ENCODE assay signal across 20 mouse cellular contexts in the genomic region with DNA sequence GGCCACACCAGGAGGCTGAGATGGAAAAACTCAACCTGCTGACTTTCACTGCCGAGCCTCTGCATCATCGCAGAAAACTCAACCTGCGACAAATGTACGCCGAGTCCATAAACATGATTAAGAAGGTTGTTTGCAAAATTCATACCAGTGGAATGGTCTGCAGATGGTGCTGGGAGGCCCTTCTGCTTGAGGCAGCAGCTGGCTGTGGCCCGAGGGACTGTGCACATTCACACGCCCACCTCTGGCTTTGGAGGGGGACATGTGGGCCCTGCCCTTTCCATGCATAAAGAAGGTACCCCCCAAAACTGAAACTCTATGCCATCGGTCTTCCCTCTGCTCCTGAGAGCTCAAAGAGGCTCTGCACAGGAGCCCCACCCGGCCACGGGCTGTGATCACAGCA.
DNase-seq lines count a peak whose midpoint lies in the region; ATAC-seq lines count a peak whose summit lies in the region.
"Had no signal": no experiment of that assay in that cellular context is flagged by ENCODE, and none has a peak within 500 bp of the region (broad histone marks: within the 10 kb centered on the region; RNA-seq: fewer than 3 reads in every experiment).

No protein-coding gene starts in this region.

- no peak for DNase-seq in heart, embryonic 10.5 days (ENCODE audit: low spot score)
- no peak for DNase-seq in heart, postnatal 10 days
- no peak for DNase-seq in midbrain, embryonic 10.5 days (ENCODE audit: low spot score)
- DNase-seq in midbrain, embryonic 11.5 days (ENCODE audit: low spot score, missing footprints): no peak
- no peak for DNase-seq in limb, embryonic 11.5 days (ENCODE audit: low spot score)
- no peak for DNase-seq in layer of hippocampus, postnatal 10 days (ENCODE audit: low spot score in 2 of 2)
- DNase-seq: adrenal gland, postnatal 36 days; forebrain, postnatal 0 days; kidney, adult 11 months; layer of hippocampus, postnatal 36 days; liver, embryonic 13.5 days; lung, embryonic 14.5 days; lung, postnatal 4 days; right cerebral cortex, adult 18-20 months had no signal

- H3K4me1 ChIP-seq in heart, embryonic 10.5 days: peaks cover 66% of the 10 kb centered on the region
- peaks cover 59% of the 10 kb centered on the region for H3K4me1 ChIP-seq in midbrain, embryonic 10.5 days
- peaks cover 8% of the 10 kb centered on the region; the same call in 1 of the 2 replicates for H3K4me1 ChIP-seq in midbrain, embryonic 11.5 days (ENCODE audit: control insufficient read depth, insufficient read depth, low read length)
- peaks cover 9% of the 10 kb centered on the region; the same call in 1 of the 2 replicates for H3K4me1 ChIP-seq in limb, embryonic 11.5 days (ENCODE audit: control insufficient read depth, insufficient read depth, low read length)
- peaks cover 33% of the 10 kb centered on the region for H3K4me1 ChIP-seq in stomach, embryonic 16.5 days (ENCODE audit: control insufficient read depth, insufficient read depth, low read length)
- H3K4me1 ChIP-seq in forebrain, embryonic 12.5 days: peaks cover 19% of the 10 kb centered on the region
- H3K4me1 ChIP-seq: liver, embryonic 13.5 days had no signal

- no peak for ATAC-seq in midbrain, embryonic 11.5 days (ENCODE audit: low FRiP score)
- no peak for ATAC-seq in limb, embryonic 11.5 days (ENCODE audit: insufficient number of reproducible peaks, low FRiP score, low TSS enrichment, low read depth)
- no peak for ATAC-seq in stomach, embryonic 16.5 days (ENCODE audit: insufficient read depth, low FRiP score)
- ATAC-seq in forebrain, embryonic 12.5 days (ENCODE audit: low FRiP score): no peak
- ATAC-seq: forebrain, postnatal 0 days had no signal

- peaks cover 15% of the 10 kb centered on the region for H3K36me3 ChIP-seq in heart, embryonic 10.5 days
- H3K36me3 ChIP-seq in midbrain, embryonic 10.5 days: no peaks in the 10 kb centered on the region
- no peaks in the 10 kb centered on the region for H3K36me3 ChIP-seq in midbrain, embryonic 11.5 days (ENCODE audit: control insufficient read depth, insufficient read depth, low read length)
- H3K36me3 ChIP-seq in limb, embryonic 11.5 days (ENCODE audit: control insufficient read depth, insufficient read depth, low read length): no peaks in the 10 kb centered on the region
- H3K36me3 ChIP-seq in stomach, embryonic 16.5 days (ENCODE audit: control insufficient read depth, insufficient read depth, low read length): peaks cover 3% of the 10 kb centered on the region; the same call in 1 of the 2 replicates
- H3K36me3 ChIP-seq in forebrain, embryonic 12.5 days (replicated peaks): no peaks in the 10 kb centered on the region
- H3K36me3 ChIP-seq: G1E; hindbrain, embryonic 13.5 days; liver, embryonic 13.5 days had no signal

- H3K4me2 ChIP-seq in midbrain, embryonic 11.5 days: no peak overlapping the region
- no peak overlapping the region for H3K4me2 ChIP-seq in limb, embryonic 11.5 days (ENCODE audit: low read depth, severe bottlenecking)
- H3K4me2 ChIP-seq in stomach, embryonic 16.5 days (ENCODE audit: low read depth, low read length): no peak overlapping the region
- H3K4me2 ChIP-seq in forebrain, embryonic 12.5 days: no peak overlapping the region
- H3K4me2 ChIP-seq: heart, embryonic 12.5 days; hindbrain, embryonic 13.5 days; liver, embryonic 13.5 days; lung, embryonic 14.5 days had no signal

- intact Hi-C loops in heart, postnatal 10 days (cut with DNase I): no loop called here

- H3K27me3 ChIP-seq in heart, embryonic 10.5 days (ENCODE audit: insufficient read depth, poor library complexity, severe bottlenecking): no peaks in the 10 kb centered on the region
- no peaks in the 10 kb centered on the region for H3K27me3 ChIP-seq in midbrain, embryonic 10.5 days (ENCODE audit: low read depth, poor library complexity, severe bottlenecking)
- no peaks in the 10 kb centered on the region for H3K27me3 ChIP-seq in midbrain, embryonic 11.5 days (ENCODE audit: control insufficient read depth, insufficient read depth, low read length)
- H3K27me3 ChIP-seq in limb, embryonic 11.5 days (ENCODE audit: control insufficient read depth, insufficient read depth, low read length): no peaks in the 10 kb centered on the region
- H3K27me3 ChIP-seq in stomach, embryonic 16.5 days (ENCODE audit: control insufficient read depth, insufficient read depth, low read length): no peaks in the 10 kb centered on the region
- 0 out of 2 replicates have a peak, but pooled peaks cover 4% of the 10 kb centered on the region for H3K27me3 ChIP-seq in forebrain, embryonic 12.5 days
- H3K27me3 ChIP-seq: heart, embryonic 12.5 days; hindbrain, embryonic 13.5 days; liver, embryonic 13.5 days had no signal

- no peak overlapping the region for H3K4me3 ChIP-seq in heart, embryonic 10.5 days
- H3K4me3 ChIP-seq in midbrain, embryonic 10.5 days: no peak overlapping the region
- no peak overlapping the region for H3K4me3 ChIP-seq in midbrain, embryonic 11.5 days (ENCODE audit: low read depth, low read length)
- no peak overlapping the region for H3K4me3 ChIP-seq in limb, embryonic 11.5 days (ENCODE audit: low read depth, low read length)
- H3K4me3 ChIP-seq in stomach, embryonic 16.5 days (replicated peaks; ENCODE audit: low read length): no peak overlapping the region
- no peak overlapping the region for H3K4me3 ChIP-seq in forebrain, embryonic 12.5 days (replicated peaks)
- H3K4me3 ChIP-seq: heart, embryonic 12.5 days; hindbrain, embryonic 13.5 days; liver, embryonic 13.5 days had no signal

- no peaks in the 10 kb centered on the region for H3K9me3 ChIP-seq in heart, embryonic 10.5 days
- no peaks in the 10 kb centered on the region for H3K9me3 ChIP-seq in midbrain, embryonic 10.5 days (replicated peaks)
- no peaks in the 10 kb centered on the region for H3K9me3 ChIP-seq in midbrain, embryonic 11.5 days (ENCODE audit: control insufficient read depth, low read length)
- no peaks in the 10 kb centered on the region for H3K9me3 ChIP-seq in limb, embryonic 11.5 days (ENCODE audit: control insufficient read depth, low read length)
- H3K9me3 ChIP-seq in stomach, embryonic 16.5 days (replicated peaks; ENCODE audit: control insufficient read depth, low read length): no peaks in the 10 kb centered on the region
- H3K9me3 ChIP-seq in forebrain, embryonic 12.5 days: no peaks in the 10 kb centered on the region
- H3K9me3 ChIP-seq: heart, embryonic 12.5 days; hindbrain, embryonic 13.5 days; liver, embryonic 13.5 days had no signal

- no peak overlapping the region for H3K9ac ChIP-seq in midbrain, embryonic 11.5 days (ENCODE audit: low read length)
- H3K9ac ChIP-seq in limb, embryonic 11.5 days (ENCODE audit: low read length): peak overlapping the region; percentile 34
- no peak overlapping the region for H3K9ac ChIP-seq in stomach, embryonic 16.5 days (ENCODE audit: low read length)
- H3K9ac ChIP-seq in forebrain, embryonic 12.5 days: no peak overlapping the region
- H3K9ac ChIP-seq: forebrain, postnatal 0 days; heart, embryonic 12.5 days; hindbrain, embryonic 13.5 days; liver, embryonic 13.5 days; lung, embryonic 14.5 days had no signal

- 76% methylated on average over 10 of the region's 10 CpGs for WGBS in heart, embryonic 10.5 days
- 68% methylated on average over 10 of the region's 10 CpGs for WGBS in midbrain, embryonic 10.5 days
- 72% methylated on average over 10 of the region's 10 CpGs for WGBS in midbrain, embryonic 11.5 days
- 71% methylated on average over 10 of the region's 10 CpGs for WGBS in limb, embryonic 11.5 days
- WGBS in stomach, embryonic 16.5 days: 58% methylated on average over 10 of the region's 10 CpGs
- 73% methylated on average over 10 of the region's 10 CpGs for WGBS in forebrain, embryonic 12.5 days

- H3K27ac ChIP-seq in heart, embryonic 10.5 days: peak overlapping the region; percentile 48; the same call in 1 of the 2 replicates
- 0 out of 2 replicates have a peak overlapping the region, but pooled peaks have one; percentile 6 for H3K27ac ChIP-seq in midbrain, embryonic 10.5 days (replicated peaks)
- no peak overlapping the region for H3K27ac ChIP-seq in midbrain, embryonic 11.5 days (ENCODE audit: low read depth, low read length)
- no peak overlapping the region for H3K27ac ChIP-seq in limb, embryonic 11.5 days (replicated peaks; ENCODE audit: low read depth, low read length)
- H3K27ac ChIP-seq in stomach, embryonic 16.5 days (ENCODE audit: low read length): peak overlapping the region; percentile 87; the same call in 1 of the 2 replicates
- no peak overlapping the region for H3K27ac ChIP-seq in forebrain, embryonic 12.5 days
- H3K27ac ChIP-seq: hindbrain, embryonic 13.5 days; kidney, postnatal 0 days; liver, embryonic 13.5 days had no signal

Comparison
In these comparisons a context has a peak if more than half of its experiments do, and no peak if none do; other contexts are left out.
1. H3K27ac ChIP-seq: peak in heart, embryonic 10.5 days (single experiment), midbrain, embryonic 10.5 days (single experiment) and stomach, embryonic 16.5 days (single experiment); none in midbrain, embryonic 11.5 days (single experiment), limb, embryonic 11.5 days (single experiment) and forebrain, embryonic 12.5 days (single experiment).